Mouse (Mus musculus): ENCODE results near the gene Adat2. TPM values are rescaled to one million over a fixed set of nuclear protein-coding genes. Genes with fewer than 3 reads are reported as not detected.
A peak's percentile ranks its signal among the peaks of the same experiment; 100 is the strongest.

Adat2 gene
- total RNA-seq (2014; fragmentation: Nextera tagmentation), result 14.1 and 19.4 TPM in 2 replicates
- total RNA-seq (2017), result 4.4 and 5.3 TPM in 2 replicates

DNA sequence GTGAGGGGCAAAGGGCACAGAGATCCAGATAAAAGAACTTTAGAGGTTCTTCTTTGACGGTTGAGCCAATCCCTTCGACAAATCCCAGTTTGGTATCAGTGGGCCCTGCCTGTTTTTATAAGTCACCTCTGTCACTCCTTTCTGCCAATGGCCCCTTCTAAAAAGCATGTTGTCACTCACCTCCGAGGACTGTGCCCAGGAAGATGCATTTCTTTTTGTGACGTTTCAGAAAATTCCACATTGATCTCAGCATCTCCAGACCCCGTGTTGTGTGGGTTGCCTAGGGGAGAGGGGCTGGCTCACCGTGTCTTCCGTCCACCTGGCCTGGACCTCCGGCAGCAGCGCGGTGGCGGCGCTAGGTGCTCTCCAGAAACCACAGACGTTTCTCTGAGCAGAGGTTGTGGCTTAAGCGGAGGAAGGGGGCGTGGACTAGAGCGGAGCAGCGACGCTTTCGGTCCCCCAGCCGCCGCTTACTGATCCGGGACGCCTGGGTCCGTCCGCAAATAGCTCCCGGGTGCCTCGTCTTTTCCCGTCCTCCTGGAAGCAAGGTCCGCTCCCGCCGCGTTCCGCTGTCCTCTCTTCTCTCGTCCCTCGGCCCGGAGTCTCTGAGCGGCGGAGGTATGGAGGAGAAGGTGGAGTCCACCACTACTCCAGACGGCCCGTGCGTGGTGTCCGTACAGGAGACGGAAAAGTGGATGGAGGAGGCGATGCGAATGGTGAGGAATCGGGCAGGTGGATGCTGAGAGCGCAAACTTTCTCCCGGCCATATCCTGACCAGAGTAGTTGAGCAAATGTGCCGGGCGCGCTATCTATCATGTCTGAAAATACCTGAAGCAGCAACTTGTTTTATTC is at the start of gene Adat2, which contains the start of gene Pex3:
Gene Adat2 (plus strand): TSS at position 249 of the 852 bp plus-strand sequence.
Gene Pex3 (minus strand): TSS at position 497 of the 852 bp plus-strand sequence.
- peak; percentile 98 for ATAC-seq (replicated peaks; ENCODE audit: low FRiP score, low TSS enrichment, poor library complexity, severe bottlenecking)

DNA sequence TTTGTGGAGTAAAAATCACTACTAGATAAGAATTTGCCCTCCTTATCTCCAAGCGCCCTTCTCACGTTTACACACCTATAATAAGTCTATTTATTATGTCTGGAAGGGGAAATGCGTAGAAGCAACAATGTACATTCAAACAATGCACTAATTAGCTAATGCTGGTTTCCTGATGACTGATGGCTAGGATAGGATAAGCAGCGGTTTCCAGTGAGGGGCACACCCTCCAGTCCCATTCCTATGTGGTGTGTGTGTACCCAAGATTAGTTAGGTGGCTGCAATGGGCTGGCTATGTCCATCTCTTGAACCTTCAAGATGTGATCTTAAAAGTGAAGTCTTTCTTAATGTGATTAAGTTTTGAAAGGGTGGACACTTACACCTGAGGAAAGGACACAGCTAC is 30.8 kb upstream of the Adat2 start:
- peak; percentile 99 for ATAC-seq (replicated peaks; ENCODE audit: low FRiP score, low TSS enrichment, poor library complexity, severe bottlenecking)

DNA sequence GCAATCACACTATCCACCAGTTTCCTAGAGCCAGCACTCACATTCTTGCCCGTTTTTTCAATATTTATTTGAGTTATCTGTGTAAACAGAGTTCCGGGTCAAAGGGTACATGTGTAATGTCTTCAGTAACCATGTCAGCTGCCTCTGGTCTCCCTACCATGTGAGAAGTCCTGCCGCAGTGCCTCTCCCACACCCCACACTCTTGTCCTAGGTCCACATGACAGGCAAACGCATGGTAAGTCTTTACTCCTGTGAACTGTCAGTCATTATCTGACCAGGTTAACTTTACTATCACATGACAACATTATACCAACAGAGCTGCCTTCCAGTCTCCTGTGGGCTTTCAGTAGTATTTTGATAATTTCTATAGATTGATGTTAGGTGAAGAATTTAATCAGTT is 24.5 kb upstream of the Adat2 start:
- ATAC-seq (replicated peaks; ENCODE audit: low FRiP score, low TSS enrichment, poor library complexity, severe bottlenecking), result no peak

DNA sequence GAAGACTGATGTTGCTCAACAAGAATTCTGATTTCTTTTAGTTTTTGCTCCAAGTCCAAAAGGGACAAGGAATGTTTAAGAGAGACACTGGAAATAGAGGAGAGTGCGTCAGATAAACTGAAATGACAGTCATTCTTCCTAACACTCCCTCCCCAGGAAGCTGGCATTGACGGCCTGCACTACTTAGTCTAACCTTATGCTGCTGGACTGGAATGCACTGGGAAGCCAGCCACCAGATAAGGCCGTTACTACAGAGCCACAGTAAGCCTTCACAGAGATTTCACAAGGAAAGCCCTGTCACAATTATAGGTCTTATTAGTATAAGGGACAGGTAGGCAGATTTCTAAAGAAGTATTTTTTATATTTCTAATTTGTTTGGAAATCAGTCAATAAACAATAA is 17.9 kb upstream of the Adat2 start:
- ATAC-seq (replicated peaks; ENCODE audit: low FRiP score, low TSS enrichment, poor library complexity, severe bottlenecking), result no peak

DNA sequence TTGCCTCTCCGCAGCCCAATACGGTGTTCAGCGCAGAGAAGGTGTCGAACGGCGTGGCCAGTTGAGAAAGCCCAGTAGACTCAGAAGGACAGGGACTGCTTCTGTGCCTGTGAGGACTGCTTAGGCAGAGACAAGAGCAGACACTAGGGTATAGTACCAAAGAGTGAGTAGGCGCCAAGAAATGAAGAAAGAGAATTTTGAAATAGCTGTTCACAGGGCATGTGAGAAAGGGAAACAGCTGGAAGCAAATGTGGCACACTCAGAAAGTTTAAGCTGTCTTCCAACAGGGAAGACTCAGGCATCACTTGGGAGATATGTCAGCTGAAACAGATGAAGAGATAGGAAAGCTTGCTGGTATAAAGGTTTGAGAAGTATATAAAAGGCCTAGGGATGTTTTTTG is 16.0 kb upstream of the Adat2 start:
- ATAC-seq (replicated peaks; ENCODE audit: low FRiP score, low TSS enrichment, poor library complexity, severe bottlenecking), result no peak

DNA sequence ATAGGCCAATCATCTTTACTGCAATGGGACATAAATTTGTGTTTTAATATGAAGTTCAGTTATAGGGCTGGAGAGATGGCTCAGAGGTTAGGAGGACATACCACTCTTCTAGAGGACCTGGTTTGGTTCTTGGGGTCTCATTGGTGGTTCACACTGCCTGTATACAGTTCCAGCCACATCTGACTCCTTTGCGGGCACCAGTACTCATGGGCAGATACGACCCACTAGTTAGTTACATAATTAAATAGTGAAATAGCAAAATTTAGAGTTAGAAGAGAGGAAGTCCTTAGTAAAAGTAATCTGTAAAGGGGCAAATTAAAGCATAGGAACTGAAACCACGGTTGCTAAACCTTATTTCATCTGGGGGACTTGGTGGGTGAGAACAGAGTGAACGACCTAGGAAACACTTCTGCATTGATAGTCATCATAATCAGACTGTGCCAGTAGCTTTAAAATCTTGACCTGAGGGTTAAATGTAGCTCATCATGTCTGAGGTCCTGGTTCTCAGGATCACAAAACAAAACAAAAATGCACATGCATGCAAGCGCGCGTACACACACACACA is 12.8 kb upstream of the Adat2 start:
- ATAC-seq (replicated peaks; ENCODE audit: low FRiP score, low TSS enrichment, poor library complexity, severe bottlenecking), result no peak

DNA sequence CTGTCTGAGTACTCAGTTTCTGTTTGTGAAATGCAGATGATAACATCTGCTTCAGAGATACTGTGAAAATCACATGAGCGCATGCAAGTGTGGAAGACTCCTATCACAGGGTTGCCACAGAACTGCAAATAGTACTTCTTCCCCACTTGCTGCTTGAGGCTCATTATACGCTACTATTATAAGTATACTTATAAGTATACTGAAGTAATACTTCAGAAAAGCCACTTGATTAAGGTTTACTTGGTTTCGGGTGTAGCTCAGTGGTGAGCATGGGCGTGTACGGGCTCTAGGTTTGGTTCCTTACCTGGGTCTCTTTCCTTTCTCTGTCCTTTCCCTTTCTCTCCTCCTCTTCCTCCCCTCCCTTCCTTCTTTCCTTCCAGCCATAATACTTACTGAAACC is 11.0 kb upstream of the Adat2 start:
- ATAC-seq (replicated peaks; ENCODE audit: low FRiP score, low TSS enrichment, poor library complexity, severe bottlenecking), result no peak

DNA sequence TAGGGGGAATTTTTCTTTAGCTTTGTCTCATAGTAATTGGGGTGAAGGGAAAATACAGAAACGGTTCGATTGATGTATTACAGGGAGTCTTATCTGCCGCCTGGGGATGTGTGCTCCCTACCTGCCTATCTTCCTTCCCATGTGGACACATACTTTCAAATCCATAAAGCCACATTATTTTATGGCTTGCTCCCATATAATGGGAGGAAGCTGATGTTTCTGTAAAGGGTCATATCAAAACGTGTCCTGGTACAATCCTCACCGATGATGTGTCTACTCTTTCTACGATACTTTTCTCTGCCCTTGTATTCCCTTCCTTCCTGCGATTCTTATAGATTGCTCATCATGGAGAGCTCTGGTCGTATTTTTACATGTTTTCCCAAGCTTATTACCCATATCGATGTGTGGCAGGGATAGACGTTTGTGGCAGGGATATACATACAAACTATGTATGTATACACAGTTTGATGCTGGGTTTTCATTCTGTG is 848 bp downstream of the Adat2 start:
- peak; percentile 49 for ATAC-seq (replicated peaks; ENCODE audit: low FRiP score, low TSS enrichment, poor library complexity, severe bottlenecking)

DNA sequence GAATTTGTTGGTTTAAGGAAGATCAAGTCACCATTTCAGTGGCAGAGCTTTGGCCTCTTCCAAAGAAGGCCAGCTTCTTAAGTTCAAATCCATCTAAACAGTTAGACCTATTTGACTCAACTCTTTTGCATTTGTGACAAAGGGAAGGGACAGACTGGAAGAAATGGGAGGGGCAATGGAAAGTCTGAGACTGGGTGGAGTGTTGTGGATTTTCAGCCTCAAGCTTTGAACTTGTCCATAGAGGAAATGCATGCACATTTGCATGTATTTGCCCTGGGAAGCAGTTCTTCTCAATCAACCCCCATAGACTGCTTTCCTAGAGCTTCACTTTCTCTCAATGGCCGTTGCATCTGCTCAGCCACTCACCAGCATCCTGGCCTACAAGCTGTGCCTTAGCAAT is 1.6 kb downstream of the Adat2 start:
- no peak for ATAC-seq (replicated peaks; ENCODE audit: low FRiP score, low TSS enrichment, poor library complexity, severe bottlenecking)

DNA sequence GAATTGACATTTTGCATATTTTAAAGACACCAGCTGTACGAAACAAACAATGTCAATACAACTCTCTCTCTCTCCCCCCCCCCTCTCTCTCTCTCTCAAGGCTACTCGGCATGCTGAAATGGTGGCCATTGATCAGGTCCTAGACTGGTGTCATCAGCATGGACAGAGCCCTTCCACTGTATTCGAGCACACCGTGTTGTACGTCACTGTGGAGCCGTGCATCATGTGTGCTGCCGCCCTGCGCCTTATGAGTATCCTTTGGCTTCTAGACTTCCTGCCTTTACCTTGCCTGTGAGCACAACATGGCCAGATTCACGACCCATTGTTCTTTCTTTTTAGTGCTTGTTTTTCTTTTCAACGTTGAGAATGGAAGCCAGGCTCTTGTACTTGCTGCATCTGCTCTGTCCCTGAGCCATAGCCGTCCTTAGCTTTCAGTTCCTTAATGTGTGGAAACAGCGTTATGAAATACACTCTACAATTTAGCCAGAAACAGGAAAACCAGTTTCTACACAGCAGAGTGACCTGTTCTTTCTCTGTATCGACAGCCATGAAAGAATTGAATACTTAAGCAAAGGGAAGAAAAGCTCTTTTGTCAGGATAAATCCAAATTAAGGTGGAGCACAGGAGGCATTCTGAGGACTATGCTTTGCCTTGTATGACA is 7.5 kb downstream of the Adat2 start:
- no peak for ATAC-seq (replicated peaks; ENCODE audit: low FRiP score, low TSS enrichment, poor library complexity, severe bottlenecking)

DNA sequence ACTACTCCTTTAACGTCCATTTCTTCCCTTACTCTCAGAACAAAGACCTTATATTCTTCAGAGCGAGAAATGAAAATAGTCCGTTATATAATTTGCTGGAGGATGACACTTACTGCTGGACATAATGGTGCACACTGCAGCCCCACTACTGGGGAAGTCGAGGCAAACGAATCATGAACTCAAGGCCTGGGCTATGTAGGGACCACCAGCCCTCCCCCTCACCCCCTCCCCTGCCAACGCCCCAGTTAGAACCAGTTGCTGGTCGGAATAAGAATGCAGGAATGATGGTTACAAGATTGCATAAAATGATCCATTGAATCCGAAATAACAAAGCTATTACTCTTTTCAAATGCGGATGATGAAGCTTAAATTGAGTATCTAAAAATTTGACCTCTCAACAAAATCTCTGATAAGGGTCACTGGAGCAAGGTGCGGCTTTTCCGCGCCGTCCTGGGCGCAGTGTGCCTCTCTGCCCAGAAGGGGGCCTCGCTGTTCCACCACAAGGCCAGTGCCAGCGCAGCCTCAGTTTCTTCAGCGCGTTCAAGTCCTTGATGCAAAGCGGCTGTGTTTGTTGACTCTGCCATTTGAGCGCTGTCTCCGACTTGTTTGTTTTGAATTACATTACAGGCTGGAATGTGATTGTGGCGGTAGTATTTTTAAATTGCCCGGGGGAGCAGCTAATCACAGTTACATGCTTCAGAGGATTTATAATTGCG is 11.8 kb downstream of the Adat2 start:
- peak; percentile 88 for ATAC-seq (replicated peaks; ENCODE audit: low FRiP score, low TSS enrichment, poor library complexity, severe bottlenecking)

DNA sequence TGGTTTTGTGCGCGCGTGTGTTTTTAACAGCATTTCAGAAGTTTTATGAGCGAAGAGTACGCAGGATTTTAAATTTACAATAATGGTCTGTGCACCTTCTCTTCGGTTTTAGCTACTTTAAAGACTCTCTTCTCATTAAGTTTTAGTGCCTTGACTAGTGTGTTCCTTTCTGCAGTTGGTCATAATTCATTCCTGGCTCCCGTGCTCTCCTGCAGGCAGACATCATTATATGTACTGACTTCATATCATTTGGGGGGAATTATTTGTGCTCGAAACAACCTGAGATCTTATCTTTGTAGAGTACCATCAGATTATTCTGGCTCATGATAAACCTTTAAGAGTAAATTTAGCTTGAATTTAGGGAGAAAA is 12.4 kb downstream of the Adat2 start:
- no peak for ATAC-seq (replicated peaks; ENCODE audit: low FRiP score, low TSS enrichment, poor library complexity, severe bottlenecking)

DNA sequence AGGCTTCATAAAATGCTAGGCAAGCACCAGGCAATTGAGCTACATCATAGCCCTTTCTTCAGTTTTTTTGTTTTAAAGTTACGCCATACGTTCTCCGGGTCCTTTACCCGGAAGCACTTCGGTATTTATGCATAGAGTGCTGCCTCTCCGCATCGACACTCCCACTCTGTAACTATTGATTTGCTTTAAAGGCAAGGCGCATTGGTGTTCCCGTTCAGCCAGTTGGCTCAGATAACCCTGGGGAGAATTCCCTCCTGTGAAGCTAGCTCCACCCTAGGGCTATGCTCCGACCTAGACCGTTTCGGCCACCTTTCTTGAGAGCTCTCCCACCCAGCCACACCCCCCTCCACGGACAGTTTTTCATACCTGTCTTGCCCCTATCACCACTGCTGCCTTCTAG is 13.7 kb downstream of the Adat2 start:
- ATAC-seq (replicated peaks; ENCODE audit: low FRiP score, low TSS enrichment, poor library complexity, severe bottlenecking), result no peak

DNA sequence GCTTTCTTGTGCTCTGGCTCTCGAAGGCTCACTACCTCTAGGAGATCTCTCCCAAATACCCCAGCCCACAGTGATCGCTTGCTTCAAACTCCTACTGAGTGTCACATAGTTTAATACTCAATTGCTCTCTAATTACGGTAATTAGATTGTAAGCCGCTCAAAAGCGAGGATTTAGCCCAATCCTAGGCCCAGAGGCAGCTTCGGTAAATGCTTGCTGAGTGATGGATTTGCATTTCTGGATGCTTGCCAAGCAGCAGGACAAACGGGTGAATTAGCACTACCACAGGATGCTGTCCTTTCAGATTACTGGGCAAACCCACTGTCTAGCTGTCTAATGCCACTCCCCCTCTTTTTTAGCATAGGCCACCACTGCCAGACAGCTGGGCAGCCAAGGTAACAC is 17.1 kb downstream of the Adat2 start:
- ATAC-seq (replicated peaks; ENCODE audit: low FRiP score, low TSS enrichment, poor library complexity, severe bottlenecking), result peak; percentile 47; the same call in 1 of the 2 replicates

DNA sequence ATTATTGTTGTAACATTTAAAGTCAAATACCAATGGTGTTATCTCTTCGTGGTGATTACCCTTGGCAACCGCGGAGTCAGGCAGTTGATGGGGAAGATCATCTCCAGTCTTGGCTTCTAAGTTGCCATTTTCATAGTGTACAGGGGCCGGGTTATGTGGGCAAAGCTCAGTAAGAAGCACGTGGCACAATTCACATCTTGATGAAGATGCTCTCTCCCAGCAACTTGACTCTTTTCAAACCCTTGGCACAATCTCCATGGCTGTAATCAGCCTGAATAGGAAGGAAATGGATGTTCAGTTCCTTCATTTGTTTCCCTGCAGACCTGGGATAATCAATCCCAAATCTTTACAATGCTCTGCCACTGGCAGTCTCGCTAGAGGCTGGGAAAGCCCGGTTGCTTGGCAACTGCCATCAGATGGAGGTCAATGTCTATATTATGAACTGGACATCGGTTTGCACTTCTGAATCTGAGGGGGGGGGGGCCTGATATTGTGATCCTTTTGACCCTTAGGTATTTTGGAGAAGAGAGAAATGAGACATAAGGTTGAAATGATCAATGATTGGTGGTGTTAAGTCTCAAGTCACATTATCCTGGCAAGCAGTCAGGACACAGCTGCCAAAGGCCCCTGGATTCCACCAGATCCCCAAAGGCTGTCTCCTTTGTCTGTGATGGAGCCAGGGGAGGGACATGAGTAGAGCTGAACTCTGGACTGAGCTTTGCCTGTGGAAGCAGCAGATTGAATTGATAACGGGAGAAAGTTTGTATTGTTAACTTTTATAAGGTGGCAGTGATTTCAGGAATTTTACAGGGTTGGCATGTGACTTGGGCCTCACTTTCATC is 18.2 kb downstream of the Adat2 start:
- ATAC-seq (replicated peaks; ENCODE audit: low FRiP score, low TSS enrichment, poor library complexity, severe bottlenecking), result no peak

DNA sequence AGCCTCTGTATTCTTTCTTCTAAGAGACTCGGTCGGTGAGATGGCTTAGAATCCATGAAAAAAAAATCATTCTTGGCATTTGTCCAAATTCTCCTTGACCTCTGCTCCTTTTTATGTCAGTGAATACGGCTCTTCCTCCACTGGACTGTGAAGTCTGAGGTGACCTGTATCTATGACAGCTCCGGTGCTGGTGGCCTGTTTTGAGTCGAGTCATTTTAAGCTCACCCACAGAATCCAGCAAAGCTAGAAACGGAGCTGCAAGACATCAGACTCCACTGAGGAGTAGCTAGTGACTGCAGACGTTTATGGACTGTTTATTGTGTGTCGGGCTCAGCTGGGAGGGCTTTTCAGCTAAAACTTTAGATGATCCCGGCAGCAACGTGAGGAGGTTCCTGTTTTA is 19.3 kb downstream of the Adat2 start:
- no peak for ATAC-seq (replicated peaks; ENCODE audit: low FRiP score, low TSS enrichment, poor library complexity, severe bottlenecking)

DNA sequence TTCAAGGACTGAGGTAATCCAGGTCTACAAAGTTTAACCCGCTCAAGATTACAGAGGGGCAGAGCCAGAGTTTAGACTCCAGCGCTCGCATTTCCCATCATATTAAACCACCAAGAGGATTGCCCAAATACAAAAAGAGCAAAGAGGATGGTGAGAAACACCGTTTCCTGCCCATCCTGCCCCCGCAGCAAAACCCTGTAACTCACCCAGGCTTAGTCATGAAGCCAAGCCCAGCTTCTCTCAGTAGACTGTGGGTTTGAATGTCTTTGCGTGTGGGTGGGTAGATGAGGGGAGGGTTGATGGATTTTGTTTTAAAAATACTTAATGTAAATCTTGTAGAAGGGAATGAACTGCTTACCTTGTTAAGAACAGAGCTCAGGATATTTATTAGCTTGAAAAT is 19.7 kb downstream of the Adat2 start:
- ATAC-seq (replicated peaks; ENCODE audit: low FRiP score, low TSS enrichment, poor library complexity, severe bottlenecking), result no peak

DNA sequence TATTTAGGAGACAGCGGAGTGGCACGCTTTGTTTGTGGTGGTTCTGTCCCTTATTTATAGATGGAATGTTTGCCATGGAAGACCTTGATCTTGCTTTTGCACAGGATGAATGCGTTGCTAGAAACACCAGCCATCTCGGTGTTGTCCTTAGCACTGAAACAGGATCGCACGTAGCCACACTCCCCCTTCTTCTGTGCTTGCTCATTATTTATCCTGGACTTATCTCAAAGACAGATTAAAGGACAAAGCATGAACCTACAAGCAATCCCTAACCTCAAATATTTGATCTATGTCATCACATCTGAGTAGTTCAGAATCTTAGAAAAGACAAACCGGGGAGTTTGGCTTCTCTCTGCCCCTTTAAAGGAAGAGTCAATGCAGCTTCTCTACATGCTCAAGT is 24.4 kb downstream of the Adat2 start:
- no peak for ATAC-seq (replicated peaks; ENCODE audit: low FRiP score, low TSS enrichment, poor library complexity, severe bottlenecking)

DNA sequence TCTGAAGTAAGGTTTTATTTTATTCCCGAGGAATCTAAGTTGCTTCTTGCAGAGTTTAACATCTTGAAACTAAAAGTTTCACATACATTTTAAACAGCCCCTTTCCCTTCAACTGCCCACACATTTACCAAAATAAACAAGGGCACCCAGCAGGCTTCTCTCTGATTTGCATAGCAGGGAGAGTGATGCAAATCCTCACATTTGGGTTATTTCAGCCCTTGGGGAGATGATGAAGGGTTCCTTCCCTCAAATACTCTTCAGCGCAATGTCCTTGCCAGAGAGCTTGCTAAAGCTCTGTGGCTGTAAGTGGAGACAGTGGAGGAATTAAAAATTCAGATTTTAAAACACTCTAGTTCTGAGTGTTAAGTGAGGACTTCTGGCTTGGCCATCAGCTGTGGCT is 35.2 kb downstream of the Adat2 start:
- ATAC-seq (replicated peaks; ENCODE audit: low FRiP score, low TSS enrichment, poor library complexity, severe bottlenecking), result no peak

All from megakaryocyte-erythroid progenitor cell, adult 5-6 weeks (primary cell).